Mouse (Mus musculus) megakaryocyte, embryonic 14.5 days (primary cell): ENCODE measurements around the gene Ttc25.

Experiments used
- FLI1 ChIP-seq: IDR thresholded peaks from 2 replicates; pipeline ENCODE4 v1.6.1; 2012; ENCODE audit warnings: low read length, inconsistent platforms, mixed read lengths
- GATA1 ChIP-seq: IDR thresholded peaks from 3 replicates; pipeline ENCODE4 v1.6.1; 2012; ENCODE audit warnings: mixed read lengths, low read length, inconsistent platforms, borderline replicate concordance

DNA sequence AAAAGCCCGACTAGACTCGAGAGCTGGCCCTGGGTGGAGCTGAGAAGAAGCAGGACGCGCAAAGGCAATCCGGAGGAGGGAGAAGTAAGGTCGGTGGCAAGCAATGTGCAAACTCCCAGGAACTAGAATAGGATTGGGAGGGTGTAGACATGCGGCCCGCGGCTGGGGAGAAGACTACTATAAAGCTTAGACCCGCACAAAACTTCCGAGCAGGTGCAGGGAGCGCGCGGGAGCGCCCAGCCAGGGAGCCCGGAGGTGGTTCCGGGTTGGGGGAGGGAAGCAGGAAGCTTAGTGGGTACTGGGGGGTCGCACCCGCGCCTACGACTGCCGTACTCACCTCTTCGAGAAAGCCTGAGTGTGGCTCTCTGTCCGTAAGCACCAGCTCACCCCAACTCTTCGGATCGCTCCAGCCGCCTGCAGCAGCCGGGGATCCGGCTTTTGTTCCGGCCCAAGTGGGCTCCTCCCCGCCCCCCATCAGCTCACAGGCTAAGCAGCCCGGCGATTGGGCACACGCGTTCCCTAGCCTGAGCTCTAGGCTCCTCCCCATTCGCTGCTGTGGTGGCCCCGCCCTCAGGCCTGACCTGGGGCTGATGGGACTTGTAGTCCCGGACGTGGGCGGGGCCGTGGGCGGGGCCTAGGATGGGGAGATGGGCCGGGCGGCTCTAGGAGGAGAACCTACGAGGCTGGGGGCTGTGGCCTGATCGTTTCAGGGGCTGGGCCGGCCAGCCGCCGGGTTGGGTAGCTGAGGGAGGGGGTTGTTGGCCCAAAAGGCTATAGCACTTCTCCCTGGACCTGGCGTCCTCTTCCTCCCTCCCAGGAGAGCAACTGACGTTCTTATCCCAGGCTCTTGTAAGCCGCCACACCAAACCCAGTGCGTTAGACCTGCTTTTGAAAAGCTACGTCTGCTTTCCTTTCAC, 17.7 kb upstream of the Ttc25 start, which contains the start of gene Acly:
- TF ChIP-seq GATA1: no peak
- no peak for TF ChIP-seq FLI1
